Mouse (Mus musculus) gastrocnemius, postnatal 25 days (tissue): ENCODE results near the gene BC067074. TPM values are rescaled to one million over a fixed set of nuclear protein-coding genes. Genes with fewer than 3 reads are reported as not detected.
"Not testable (repeated sequence)": the region's sequence is repeated elsewhere in the genome, so short reads cannot be mapped to it uniquely, and the experiment has no call there.

ENCODE experiments used
- DNase-seq: peaks from one replicate; pipeline ENCODE4 v3.0.0; 2022
- long read RNA-seq, 2 experiments: library from polyadenylated mRNA; stranded (forward); transcript quantifications; one replicate each; pipeline ENCODE4 v2.0.0; 2021
- total RNA-seq, 2 experiments: library from RNA; stranded (reverse); gene quantifications; 1 replicate in 1 of 2; 2 replicates in 1 of 2; pipeline ENCODE4 v1.2.3; 2021

The BC067074 gene
- 1 to 10 TPM; 1.2 to 1.4 TPM for total RNA-seq
- long read RNA-seq, experiment 1, result 0 reads
- long read RNA-seq, experiment 2, partial matches to known transcripts, result 1 of 2 reads
- long read RNA-seq, experiment 2, other reads (novel, unspliced or antisense), result 1 of 2 reads

GRCm38 (mm10) chr13:113292975-113293706 is at the start of gene BC067074:
Gene BC067074 (plus strand): TSS chr13:113293159.
- DNase-seq, result peak; percentile 26

GRCm38 (mm10) chr13:113245025-113245424 is 47.9 kb upstream of the BC067074 start:
- DNase-seq, result no peak

DNA sequence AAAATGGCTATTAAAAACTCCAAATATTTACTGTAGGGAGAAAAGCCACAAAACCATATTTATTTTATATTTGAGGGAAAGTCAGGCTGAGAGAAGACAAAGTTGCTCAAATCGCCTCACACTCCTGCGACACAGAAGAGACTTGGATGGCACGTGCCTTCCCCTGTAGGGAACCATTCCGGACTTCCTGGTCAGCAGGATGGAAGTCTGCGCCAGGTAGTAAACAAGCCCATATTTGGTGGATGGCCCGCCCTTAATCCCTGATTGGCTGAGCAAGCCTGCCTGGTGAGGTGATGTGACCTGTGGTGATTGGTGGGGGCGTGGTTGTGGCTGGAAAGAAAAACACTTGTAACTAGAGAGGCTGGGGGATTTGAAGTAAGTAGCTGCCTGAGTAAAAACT is 40.4 kb upstream of the BC067074 start:
- DNase-seq, result not testable (repeated sequence)

GRCm38 (mm10) chr13:113256766-113257165 is 36.2 kb upstream of the BC067074 start:
- no peak for DNase-seq

DNA sequence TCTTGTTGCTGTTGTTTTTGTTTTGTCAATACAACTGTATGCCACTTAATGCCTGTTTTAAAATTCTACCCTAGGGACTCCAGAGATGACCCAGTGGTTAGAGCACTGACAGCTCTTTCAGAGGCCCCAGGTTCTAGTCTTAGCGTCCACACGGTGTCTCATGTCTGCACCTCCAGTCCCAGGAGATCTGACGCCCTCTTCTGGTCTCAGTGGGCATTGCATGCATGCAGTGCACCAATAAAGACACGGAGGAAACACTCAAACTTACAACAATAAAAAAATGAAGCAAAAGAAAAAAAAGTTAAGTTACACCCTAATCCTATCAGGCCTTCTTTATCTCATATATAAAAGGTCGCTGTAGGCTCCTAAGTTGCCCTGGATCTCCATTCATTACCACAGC is 35.8 kb upstream of the BC067074 start:
- no peak for DNase-seq

GRCm38 (mm10) chr13:113259237-113259636 is 33.7 kb upstream of the BC067074 start:
- no peak for DNase-seq

DNA sequence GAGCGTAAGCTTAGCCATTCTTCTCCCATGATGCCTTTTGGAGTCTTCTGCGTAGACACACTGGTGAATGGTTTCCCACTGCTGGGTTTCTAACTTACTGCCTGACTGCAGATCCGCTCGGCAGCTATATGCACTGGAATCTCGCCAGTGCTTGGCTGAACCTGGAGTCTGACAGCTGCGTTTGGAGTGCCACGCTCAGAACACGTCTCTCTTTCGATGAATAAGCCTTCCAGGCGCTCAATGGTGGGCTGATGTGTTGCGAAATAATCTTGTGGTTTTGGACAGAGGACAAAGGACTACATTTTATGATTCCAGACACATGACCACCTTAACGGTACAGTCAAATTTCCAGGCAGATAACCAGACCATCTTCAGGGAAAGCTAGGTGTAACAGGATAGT is 30.1 kb upstream of the BC067074 start:
- DNase-seq, result no peak

DNA sequence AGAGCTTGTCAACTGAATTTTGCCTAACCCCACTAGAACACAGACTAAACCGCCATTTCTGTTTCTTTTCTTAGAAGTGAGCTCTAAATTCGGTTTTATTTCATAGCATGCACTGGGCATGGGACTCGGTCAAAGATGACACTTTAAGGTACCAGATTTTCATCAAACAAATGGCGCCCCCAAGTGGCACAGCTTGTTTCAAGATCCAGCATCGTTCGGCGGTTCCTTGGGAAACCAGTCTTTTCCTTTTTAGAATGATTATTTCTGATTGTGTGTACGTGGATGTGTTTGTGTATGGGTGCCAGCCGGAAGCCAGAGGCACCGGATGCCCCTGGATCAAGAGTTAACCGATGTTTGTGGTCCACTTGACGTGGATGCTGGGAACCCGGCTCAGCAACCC is 27.7 kb upstream of the BC067074 start:
- DNase-seq, result no peak

DNA sequence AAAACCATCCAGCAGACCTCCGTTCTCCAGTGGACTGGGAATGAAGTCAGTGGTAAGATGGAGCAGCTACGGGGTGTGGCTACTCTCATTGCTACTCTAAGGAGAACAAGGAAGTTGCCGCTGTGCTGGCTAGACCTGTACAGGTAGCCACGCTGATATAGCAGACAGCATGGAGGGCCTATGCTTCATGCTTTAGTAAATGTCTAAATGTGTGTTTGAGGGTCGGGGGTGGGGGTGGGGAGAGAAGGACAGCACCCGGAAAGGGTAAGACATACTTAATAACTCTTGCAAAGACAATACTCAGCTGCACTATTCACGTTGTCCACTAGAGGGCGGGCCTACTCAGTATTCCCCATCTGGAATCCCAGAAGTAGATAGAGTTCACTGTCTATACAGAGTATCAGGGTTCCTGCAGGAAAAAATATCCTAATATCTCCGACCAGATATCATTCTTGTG is 26.4 kb upstream of the BC067074 start:
- peak; percentile 9 for DNase-seq

GRCm38 (mm10) chr13:113267204-113267603 is 25.8 kb upstream of the BC067074 start:
- no peak for DNase-seq

GRCm38 (mm10) chr13:113269777-113270776 is 22.9 kb upstream of the BC067074 start:
- peak; percentile 56 for DNase-seq

DNA sequence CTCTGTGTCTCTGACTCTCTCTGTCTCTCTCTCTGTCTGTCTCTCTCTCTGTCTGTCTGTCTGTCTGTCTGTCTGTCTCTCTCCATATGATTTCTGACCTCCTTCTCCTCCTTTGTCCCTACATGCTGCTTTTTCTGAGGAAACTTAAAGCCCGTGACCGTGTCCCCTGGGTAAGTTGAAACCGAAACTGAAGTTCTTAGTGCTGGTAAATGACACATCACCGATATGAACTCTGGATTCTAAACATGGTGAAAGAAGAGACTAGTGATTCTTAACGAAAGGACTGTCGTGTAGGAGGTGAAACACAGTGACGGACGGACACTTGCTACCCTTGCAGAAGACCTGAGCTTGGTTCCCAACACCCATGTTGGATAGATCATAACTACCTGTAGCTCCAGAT is 21.8 kb upstream of the BC067074 start:
- no peak for DNase-seq

DNA sequence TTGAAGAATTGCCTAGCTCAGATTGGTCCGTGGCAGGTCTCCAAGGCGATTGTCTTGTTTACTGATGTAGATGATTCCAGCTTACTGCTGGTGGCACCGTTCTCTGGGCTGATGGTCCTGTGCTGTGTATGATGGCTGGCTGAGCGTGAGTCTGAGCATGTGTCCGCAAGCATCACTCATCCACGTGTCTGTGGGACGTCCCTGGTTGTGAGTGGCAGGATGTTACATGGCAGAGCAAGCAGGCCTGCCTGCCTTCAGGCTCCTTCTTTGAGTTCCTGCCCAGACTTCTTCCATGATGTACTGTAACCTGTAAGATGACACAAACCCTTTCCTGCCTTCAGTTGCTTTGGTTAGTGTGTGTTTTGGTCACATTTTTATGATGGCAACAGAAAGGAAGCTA is 5.8 kb upstream of the BC067074 start:
- DNase-seq, result no peak

DNA sequence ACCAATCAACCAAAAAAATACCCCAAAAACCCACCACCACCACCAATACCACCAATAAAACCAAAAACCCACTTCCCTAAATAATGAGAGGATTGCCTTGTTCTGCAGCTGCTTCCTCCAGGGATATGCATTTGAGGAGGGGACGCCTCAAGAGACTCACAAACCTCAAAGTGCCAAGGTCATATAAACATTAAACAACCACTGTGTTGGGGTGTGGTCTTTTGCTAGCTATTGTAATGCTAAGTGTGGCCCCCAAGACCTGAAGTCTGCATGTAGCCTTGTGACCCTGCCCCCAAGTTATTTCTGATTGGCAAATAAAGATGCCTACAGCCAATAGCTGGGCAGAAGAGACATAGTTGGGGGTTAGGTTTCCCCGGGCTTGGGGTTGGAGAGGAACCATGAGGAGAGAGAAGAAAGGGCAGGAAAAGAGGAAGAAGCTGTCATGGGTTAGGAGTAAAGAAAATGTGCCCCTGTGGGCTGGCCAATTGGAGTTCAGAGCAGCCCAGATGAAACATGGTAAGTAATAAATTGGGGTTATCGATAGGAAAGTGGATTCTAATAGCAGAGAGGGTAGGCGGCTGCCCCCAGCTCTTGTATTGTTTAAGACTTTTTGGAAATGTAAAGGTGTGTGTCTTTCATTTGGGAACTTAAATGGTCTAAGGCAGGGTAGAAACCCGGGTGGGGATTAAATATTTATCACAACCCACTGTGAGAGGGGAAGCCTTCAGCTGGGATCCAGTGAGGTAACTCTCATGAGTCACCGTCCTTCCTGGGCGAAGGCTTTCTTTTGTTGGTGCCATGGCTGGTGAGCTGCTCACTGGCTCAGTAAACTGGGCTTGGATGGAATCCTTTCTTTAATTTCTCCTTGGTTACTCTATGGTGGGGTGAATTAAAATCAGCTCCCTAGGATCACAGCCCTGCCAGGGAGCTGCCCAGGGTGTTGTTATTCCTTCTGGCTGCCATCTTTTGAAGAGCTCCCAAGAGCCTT is 4.5 kb upstream of the BC067074 start:
- DNase-seq, result no peak

GRCm38 (mm10) chr13:113289760-113290159 is 3.2 kb upstream of the BC067074 start:
- no peak for DNase-seq

DNA sequence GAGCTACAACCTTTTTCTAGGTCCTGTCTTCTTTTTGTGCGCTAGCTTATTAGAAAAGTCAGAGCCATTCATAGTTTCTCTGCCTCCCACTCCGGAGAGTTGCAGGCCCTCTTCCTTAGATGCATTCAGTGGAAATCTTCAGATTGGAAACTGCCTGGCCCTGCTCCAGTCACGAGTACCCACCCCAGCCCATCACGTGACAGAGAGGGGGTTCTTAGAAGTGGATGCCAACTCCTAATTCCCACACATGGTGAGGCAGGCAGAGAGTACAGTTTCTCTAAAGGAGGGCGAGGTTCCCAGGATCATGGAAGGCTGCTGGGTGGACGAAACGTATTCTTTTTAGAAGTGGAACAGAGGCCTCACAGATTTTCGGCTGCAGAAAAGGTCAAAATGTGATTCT is 958 bp upstream of the BC067074 start:
- DNase-seq, result no peak

DNA sequence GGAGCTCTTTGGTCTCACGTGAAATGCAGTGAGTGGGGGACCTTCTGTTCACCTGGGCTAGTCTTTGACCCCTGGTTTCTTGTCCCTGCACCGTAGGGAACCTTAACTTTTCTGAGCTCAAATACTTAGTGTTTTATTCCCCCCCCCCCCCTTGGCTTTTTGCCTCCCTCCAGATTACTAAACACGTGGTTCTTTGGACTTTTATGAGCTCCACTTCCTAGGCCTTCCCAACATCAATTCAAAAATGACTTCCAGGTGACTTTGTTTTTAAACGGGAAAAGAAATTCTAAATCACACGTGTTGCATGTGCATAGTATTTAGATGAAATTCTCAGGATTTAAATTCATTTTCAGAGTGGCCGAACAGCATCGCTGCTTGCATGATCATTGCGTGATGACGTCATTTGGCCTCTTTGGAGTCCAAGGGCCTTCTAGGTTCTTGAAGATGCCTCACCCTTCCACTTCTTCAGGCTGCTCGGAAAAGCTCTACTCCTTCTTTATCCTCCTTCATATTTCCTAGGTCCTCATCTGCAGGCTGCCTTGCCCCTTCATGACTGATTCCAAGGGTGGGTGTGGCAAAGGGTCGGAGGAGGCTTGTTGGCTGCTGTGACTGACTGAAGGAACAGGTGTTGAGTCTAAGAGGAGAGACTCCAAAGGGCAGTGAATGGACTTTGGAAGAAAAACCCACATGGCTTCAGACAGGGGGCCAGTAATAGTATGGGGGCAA is 911 bp downstream of the BC067074 start:
- no peak for DNase-seq

- DNase-seq, result no peak
These were observed 3.0 kb downstream of the BC067074 start for GRCm38 (mm10) chr13:113295817-113296485.

DNA sequence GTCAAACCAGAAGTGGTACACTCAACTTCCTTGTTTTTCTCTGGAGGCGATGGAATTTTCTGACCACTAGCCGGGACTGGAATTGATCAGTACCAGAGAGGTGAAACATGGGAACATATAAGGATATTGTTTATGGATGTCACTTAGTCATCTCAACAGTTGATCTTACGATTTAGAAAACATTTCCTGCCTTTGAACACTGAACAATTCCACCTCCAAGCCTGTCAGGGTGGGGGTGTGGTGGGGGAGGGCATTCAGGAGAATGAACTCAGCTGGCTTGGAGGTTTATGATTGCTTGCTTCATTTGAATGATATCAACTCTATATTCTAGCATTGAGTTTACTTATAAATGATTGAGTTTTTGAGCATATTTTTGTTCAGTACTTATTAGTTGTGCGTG is 13.6 kb downstream of the BC067074 start:
- no peak for DNase-seq

GRCm38 (mm10) chr13:113319588-113319987 is 26.6 kb downstream of the BC067074 start:
- DNase-seq, result no peak
